Mouse (Mus musculus) ES-E14 (cell line): ENCODE measurements at regions not wholly inside any gene's neighbourhood (a gene's known extent, or its start where the extent isn't known, plus 50 kb on each side); places are given as distances from the start of the nearest gene placed in this dataset.

Experiments used
- MAFK ChIP-seq: IDR thresholded peaks from 2 replicates; pipeline ENCODE4 v1.6.1; 2014; ENCODE audit warnings: mild to moderate bottlenecking, low read depth, low read length, inconsistent platforms; ENCODE audit not compliant: insufficient read depth
- ZNF384 ChIP-seq: IDR thresholded peaks from 2 replicates; pipeline ENCODE4 v1.6.1; 2012; ENCODE audit warnings: low read depth, low read length, inconsistent platforms

- no peak for TF ChIP-seq ZNF384
- no peak for TF ChIP-seq MAFK
Measured at GRCm38 (mm10) chr7:70267075-70267474, 99.5 kb downstream of the Nr2f2 start.
